Mouse (Mus musculus) liver, postnatal 0 days (tissue): ENCODE measurements at regions not wholly inside any gene's neighbourhood (a gene's known extent, or its start where the extent isn't known, plus 50 kb on each side); places are given as distances from the start of the nearest gene placed in this dataset.

Source experiments
- CTCF ChIP-seq: sonication (generic); IDR thresholded peaks from 2 replicates; pipeline ENCODE4 v1.5.1; 2016; ENCODE audit warnings: antibody characterized with exemption, low read depth
- EP300 ChIP-seq: IDR thresholded peaks from 2 replicates; pipeline ENCODE4 v1.6.1; 2016; ENCODE audit warnings: antibody characterized with exemption, low read depth, mild to moderate bottlenecking

DNA sequence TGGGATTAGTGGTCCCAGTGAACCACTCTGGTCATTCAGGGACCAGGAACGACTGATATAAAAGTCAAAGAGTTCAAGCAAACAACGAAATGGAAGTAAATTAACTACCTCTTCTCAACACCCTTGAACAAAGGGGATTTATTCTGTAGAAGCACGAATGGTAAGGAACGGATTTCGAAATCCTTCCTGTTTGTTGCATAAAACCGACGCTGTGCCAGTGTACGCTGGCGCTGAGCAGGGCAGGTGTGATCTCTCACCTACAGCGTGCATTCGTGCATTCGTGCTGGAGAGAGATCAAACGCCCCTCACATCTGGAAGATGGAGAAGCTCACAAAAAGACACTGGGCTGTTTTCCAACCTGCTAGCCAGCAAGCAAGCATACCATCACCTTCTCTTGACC lies 581.1 kb upstream of the Gm10131 start:
- no peak for TF ChIP-seq CTCF
- TF ChIP-seq EP300 = no peak
